Mouse (Mus musculus) liver, postnatal 0 days (tissue): ENCODE results near the gene A930004D18Rik. TPM values are rescaled to one million over a fixed set of nuclear protein-coding genes. Genes with fewer than 3 reads are reported as not detected.

ENCODE experiments used
- ATAC-seq: fragments of 200-750 bp; cut with Nextera tagmentation; 2 replicates; pipeline ENCODE4 v1.8.0; 2017; ENCODE audit warnings: mild to moderate bottlenecking, moderate library complexity
- DNase-seq: peaks from one replicate; pipeline ENCODE4 v3.0.0-alpha.2; 2016
- H3K27ac ChIP-seq: fragments of 300-500 bp; sonication (generic); 2 replicates; pipeline ENCODE4 v1.5.1; 2014; ENCODE audit warnings: antibody characterized with exemption, moderate library complexity, mild to moderate bottlenecking, low read depth
- H3K27me3 ChIP-seq: fragments of 300-500 bp; sonication (generic); 2 replicates; pipeline ENCODE4 v1.6.1; 2014; ENCODE audit warnings: low read length, control low read depth, mixed read lengths; ENCODE audit not compliant: insufficient read depth
- H3K36me3 ChIP-seq: fragments of 300-500 bp; sonication (generic); replicated peaks from 2 replicates; pipeline ENCODE4 v1.6.1; 2014; ENCODE audit warnings: mild to moderate bottlenecking, control low read depth, low read length, moderate library complexity, mixed read lengths; ENCODE audit not compliant: insufficient read depth
- H3K4me1 ChIP-seq: fragments of 300-500 bp; sonication (generic); 2 replicates; pipeline ENCODE4 v1.6.1; 2014; ENCODE audit warnings: antibody characterized with exemption, mild to moderate bottlenecking, control low read depth; ENCODE audit not compliant: insufficient read depth
- H3K4me2 ChIP-seq: fragments of 300-500 bp; sonication (generic); 2 replicates; pipeline ENCODE4 v1.6.1; 2014; ENCODE audit warnings: low read depth, mild to moderate bottlenecking, low read length, moderate library complexity, mixed read lengths
- H3K4me3 ChIP-seq: fragments of 300-500 bp; sonication (generic); 2 replicates; pipeline ENCODE4 v1.5.1; 2014; ENCODE audit warnings: low read depth, low read length
- H3K9ac ChIP-seq: fragments of 300-500 bp; sonication (generic); replicated peaks from 2 replicates; pipeline ENCODE4 v1.6.1; 2014; ENCODE audit warnings: mild to moderate bottlenecking, moderate library complexity
- H3K9me3 ChIP-seq: fragments of 300-500 bp; sonication (generic); 2 replicates; pipeline ENCODE4 v1.6.1; 2016; ENCODE audit warnings: mild to moderate bottlenecking, control low read depth, low read length, mixed read lengths
- CTCF ChIP-seq: sonication (generic); IDR thresholded peaks from 2 replicates; pipeline ENCODE4 v1.5.1; 2016; ENCODE audit warnings: antibody characterized with exemption, low read depth
- EP300 ChIP-seq: IDR thresholded peaks from 2 replicates; pipeline ENCODE4 v1.6.1; 2016; ENCODE audit warnings: antibody characterized with exemption, low read depth, mild to moderate bottlenecking
- WGBS: fragments of 180-500 bp; shearing (Covaris S2); extraction: QIAGEN DNeasy Blood & Tissue Kit; methylation state at CpG from one replicate; pipeline ENCODE4 v1.1.7; 2014; ENCODE audit not compliant: insufficient replicate concordance; 5-methylcytosine and 5-hydroxymethylcytosine counted together
- polyA plus RNA-seq: library from polyadenylated mRNA; unstranded; fragments of >200 nt; fragmentation: Nextera tagmentation; extraction: Ambion mirVana; gene quantifications from 2 replicates; pipeline ENCODE4 v1.2.1, GENCODE M21; 2015

The A930004D18Rik gene
- polyA plus RNA-seq, 1 experiment from 2014 or later, result 0.99 TPM

DNA sequence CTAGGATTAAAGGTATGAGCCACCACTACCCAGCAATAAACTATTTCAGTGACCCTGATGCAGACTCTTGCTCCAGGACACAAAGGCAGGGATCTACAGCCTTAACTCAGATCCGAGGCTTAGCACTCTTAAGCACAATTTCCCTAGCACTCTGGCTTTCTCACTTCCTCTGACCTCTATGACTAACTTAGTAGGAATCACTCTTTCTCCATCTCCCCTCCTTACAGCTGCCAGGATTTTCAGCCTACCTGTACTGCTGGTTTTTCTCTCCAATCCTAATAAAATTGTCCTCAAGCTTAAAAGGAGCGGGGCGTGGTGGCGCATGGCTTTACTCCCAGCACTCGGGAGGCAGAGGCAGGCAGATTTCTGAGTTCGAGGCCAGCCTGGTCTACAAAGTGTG, 20.2 kb downstream of the A930004D18Rik start:
- Histone ChIP-seq H3K4me1 (no peaks in the 10 kb centered on the region), H3K9ac (no peak overlapping the region), H3K27me3 (no peaks in the 10 kb centered on the region), H3K27ac (no peak overlapping the region), H3K4me3 (no peak overlapping the region), H3K4me2 (no peak overlapping the region), H3K9me3 (no peaks in the 10 kb centered on the region), H3K36me3 (no peaks in the 10 kb centered on the region)
- WGBS, result 80% methylated on average over 6 of the region's 6 CpGs
- TF ChIP-seq EP300 (no peak), CTCF (no peak)
- ATAC-seq, result no peak
- no peak for DNase-seq

- H3K9me3 ChIP-seq, result no peaks in the 10 kb centered on the region
- TF ChIP-seq EP300, result no peak
- no peaks in the 10 kb centered on the region for H3K4me1 ChIP-seq
- no peak overlapping the region for H3K4me3 ChIP-seq
- ATAC-seq, result no peak
- H3K27me3 ChIP-seq, result no peaks in the 10 kb centered on the region
- no peak for DNase-seq
- H3K27ac ChIP-seq, result no peak overlapping the region
- no peak overlapping the region for H3K4me2 ChIP-seq
- WGBS, result 84% methylated on average over 1 of the region's 1 CpGs
- H3K9ac ChIP-seq, result no peak overlapping the region
- H3K36me3 ChIP-seq, result no peaks in the 10 kb centered on the region
Measured at GRCm38 (mm10) chr2:18016639-18017038, 20.9 kb downstream of the A930004D18Rik start.

DNA sequence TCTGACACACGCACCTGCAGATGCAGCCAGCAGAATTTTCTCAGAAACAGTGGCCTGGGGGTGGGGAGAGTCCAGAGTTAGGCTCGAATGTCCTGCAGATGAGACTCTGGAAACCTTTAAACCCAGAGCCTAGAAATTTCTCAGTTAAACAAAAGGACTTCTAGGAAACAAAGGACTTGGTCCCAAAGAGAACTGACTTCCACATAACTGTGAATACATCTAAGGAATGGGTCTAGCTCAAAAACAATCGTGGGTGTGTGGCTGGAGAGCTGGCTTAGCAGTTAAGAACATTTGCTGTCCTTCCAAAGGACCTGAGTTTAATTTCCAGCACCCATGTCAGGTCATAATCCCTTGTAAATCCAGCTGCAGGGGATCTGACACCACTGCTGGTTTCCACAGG, 22.0 kb downstream of the A930004D18Rik start:
- 60% methylated on average over 3 of the region's 3 CpGs for WGBS
- no peaks in the 10 kb centered on the region for H3K4me1 ChIP-seq
- H3K9ac ChIP-seq, result no peak overlapping the region
- no peaks in the 10 kb centered on the region for H3K36me3 ChIP-seq
- H3K9me3 ChIP-seq, result no peaks in the 10 kb centered on the region
- ATAC-seq (no peak), DNase-seq (no peak)
- H3K4me3 ChIP-seq, result no peak overlapping the region
- H3K4me2 ChIP-seq, result no peak overlapping the region
- H3K27me3 ChIP-seq, result no peaks in the 10 kb centered on the region
- no peak overlapping the region for H3K27ac ChIP-seq
- TF ChIP-seq CTCF (no peak), EP300 (no peak)

- no peaks in the 10 kb centered on the region for H3K9me3 ChIP-seq
- H3K4me1 ChIP-seq, result no peaks in the 10 kb centered on the region
- no peaks in the 10 kb centered on the region for H3K36me3 ChIP-seq
- no peaks in the 10 kb centered on the region for H3K27me3 ChIP-seq
- no peak for TF ChIP-seq EP300
- no peak for TF ChIP-seq CTCF
- DNase-seq, result no peak
- 80% methylated on average over 3 of the region's 3 CpGs for WGBS
- no peak overlapping the region for H3K9ac ChIP-seq
- H3K4me3 ChIP-seq, result no peak overlapping the region
- H3K4me2 ChIP-seq, result no peak overlapping the region
- no peak overlapping the region for H3K27ac ChIP-seq
- no peak for ATAC-seq
Measured at GRCm38 (mm10) chr2:18012866-18013265, 24.7 kb downstream of the A930004D18Rik start.

DNA sequence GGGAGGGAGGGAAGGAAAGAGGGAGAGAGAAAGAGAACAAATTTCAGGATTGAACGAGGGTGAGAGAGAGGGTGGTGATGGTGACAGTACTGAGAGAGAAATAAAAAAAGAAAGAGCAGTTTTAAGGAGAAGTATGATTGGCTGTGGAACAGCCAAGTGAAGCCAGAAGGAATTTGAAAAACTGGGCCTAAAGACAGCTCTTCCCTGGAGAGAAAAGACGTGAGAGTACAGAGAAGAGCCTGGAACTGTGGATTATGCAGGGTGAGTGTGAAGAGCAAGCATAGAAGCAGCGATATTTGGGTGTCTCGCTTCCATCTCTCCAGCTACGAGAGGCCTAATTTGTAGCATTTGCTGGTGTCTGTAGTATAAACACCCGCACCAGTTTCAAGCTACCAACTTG, 26.3 kb downstream of the A930004D18Rik start:
- no peak for TF ChIP-seq EP300
- TF ChIP-seq CTCF, result no peak
- no peaks in the 10 kb centered on the region for H3K4me1 ChIP-seq
- H3K27me3 ChIP-seq, result no peaks in the 10 kb centered on the region
- H3K4me2 ChIP-seq, result no peak overlapping the region
- no peak overlapping the region for H3K9ac ChIP-seq
- 73% methylated on average over 6 of the region's 6 CpGs for WGBS
- ATAC-seq (no peak), DNase-seq (no peak)
- H3K4me3 ChIP-seq, result no peak overlapping the region
- no peaks in the 10 kb centered on the region for H3K36me3 ChIP-seq
- H3K27ac ChIP-seq, result no peak overlapping the region
- no peaks in the 10 kb centered on the region for H3K9me3 ChIP-seq

DNA sequence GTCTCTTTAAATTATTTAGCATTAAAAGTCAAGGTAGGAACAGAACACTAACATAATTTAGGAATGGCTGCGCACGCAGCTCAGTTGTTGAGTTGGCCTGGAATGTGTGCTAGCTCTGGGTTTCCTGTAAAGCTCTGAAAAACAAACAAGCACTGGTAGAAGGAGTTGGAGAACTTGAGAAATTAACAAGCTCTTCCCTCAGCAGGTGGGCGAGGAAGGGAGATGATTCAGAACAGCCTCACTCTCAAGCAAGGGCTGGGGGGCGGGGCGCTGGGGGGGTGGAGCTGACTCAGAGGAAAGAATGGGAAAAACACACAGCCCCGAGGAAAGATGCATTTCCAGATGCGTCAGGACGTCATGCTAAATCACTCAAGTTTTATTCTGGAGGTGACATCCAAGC, 32.4 kb downstream of the A930004D18Rik start:
- no peak overlapping the region for H3K4me3 ChIP-seq
- 49% methylated on average over 8 of the region's 8 CpGs for WGBS
- no peak overlapping the region for H3K9ac ChIP-seq
- no peak for ATAC-seq
- H3K9me3 ChIP-seq, result no peaks in the 10 kb centered on the region
- H3K36me3 ChIP-seq, result no peaks in the 10 kb centered on the region
- no peak for DNase-seq
- H3K4me1 ChIP-seq, result no peaks in the 10 kb centered on the region
- H3K4me2 ChIP-seq, result no peak overlapping the region
- no peak overlapping the region for H3K27ac ChIP-seq
- no peaks in the 10 kb centered on the region for H3K27me3 ChIP-seq
- no peak for TF ChIP-seq EP300
- TF ChIP-seq CTCF, result no peak

DNA sequence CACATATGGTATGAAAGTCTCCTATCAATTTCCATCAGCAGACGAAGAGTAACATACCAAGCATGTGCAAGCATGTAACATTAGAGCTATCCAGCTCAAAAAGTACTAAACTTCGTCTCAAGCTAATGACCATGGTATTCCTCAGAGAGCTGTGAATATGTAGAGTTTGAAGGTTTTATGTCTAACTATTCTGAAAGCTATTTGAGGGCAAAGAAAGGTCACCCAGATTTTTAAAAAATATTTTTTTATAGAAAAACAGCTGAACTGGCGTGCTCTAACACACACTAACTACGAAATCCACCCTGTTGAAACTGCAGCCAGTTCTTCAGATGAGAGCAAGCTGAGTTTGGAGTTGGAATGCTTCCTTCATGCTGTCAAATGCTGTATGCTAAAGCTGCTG, 33.3 kb downstream of the A930004D18Rik start:
- H3K4me1 ChIP-seq, result no peaks in the 10 kb centered on the region
- no peak for DNase-seq
- H3K9me3 ChIP-seq, result no peaks in the 10 kb centered on the region
- 74% methylated on average over 4 of the region's 4 CpGs for WGBS
- ATAC-seq, result no peak
- H3K9ac ChIP-seq, result no peak overlapping the region
- no peak overlapping the region for H3K4me2 ChIP-seq
- no peaks in the 10 kb centered on the region for H3K36me3 ChIP-seq
- H3K4me3 ChIP-seq, result no peak overlapping the region
- no peak overlapping the region for H3K27ac ChIP-seq
- TF ChIP-seq EP300 (no peak), CTCF (no peak)
- no peaks in the 10 kb centered on the region for H3K27me3 ChIP-seq
